Mouse (Mus musculus): ENCODE results near the gene Map7d3. TPM values are rescaled to one million over a fixed set of nuclear protein-coding genes. Genes with fewer than 3 reads are reported as not detected.
A peak's percentile ranks its signal among the peaks of the same experiment; 100 is the strongest.

The Map7d3 gene
- 3.3 and 3.8 TPM in 2 replicates for polyA plus RNA-seq (2015; fragmentation: Nextera tagmentation; extraction: Ambion mirVana)

GRCm38 (mm10) chrX:56821765-56822603 lies at the start of gene Map7d3:
Gene Map7d3, minus strand, starts transcription at chrX:56822326.
- H3K9me3 ChIP-seq (replicated peaks): no peaks in the 10 kb centered on the region
- WGBS: 24% methylated on average over 35 of the region's 35 CpGs
- peak within 1 kb of the TSS; percentile 58 for H3K4me2 ChIP-seq (replicated peaks)
- H3K27ac ChIP-seq (replicated peaks): no peak within 1 kb of the TSS
- H3K4me3 ChIP-seq (replicated peaks): peak within 1 kb of the TSS; percentile 50
- no peaks in the 10 kb centered on the region for H3K36me3 ChIP-seq
- peak; percentile 39; the same call in 1 of the 2 replicates for ATAC-seq (ENCODE audit: insufficient number of reproducible peaks, low FRiP score, low TSS enrichment, low read depth)
- no peaks in the 10 kb centered on the region for H3K4me1 ChIP-seq
- H3K9ac ChIP-seq: no peak within 1 kb of the TSS
- H3K27me3 ChIP-seq: no peaks in the 10 kb centered on the region

GRCm38 (mm10) chrX:56869863-56870262 lies 47.7 kb upstream of the Map7d3 start, which contains the start of gene Adgrg4:
Gene Adgrg4, plus strand, starts transcription at chrX:56870163.
- 82% methylated on average over 2 of the region's 2 CpGs for WGBS
- ATAC-seq (ENCODE audit: insufficient number of reproducible peaks, low FRiP score, low TSS enrichment, low read depth): no peak
- no peak within 1 kb of the TSS for H3K4me3 ChIP-seq (replicated peaks)
- no peaks in the 10 kb centered on the region for H3K36me3 ChIP-seq
- H3K4me1 ChIP-seq: no peaks in the 10 kb centered on the region
- no peak within 1 kb of the TSS for H3K4me2 ChIP-seq (replicated peaks)
- no peaks in the 10 kb centered on the region for H3K9me3 ChIP-seq (replicated peaks)
- no peak within 1 kb of the TSS for H3K27ac ChIP-seq (replicated peaks)
- no peak within 1 kb of the TSS for H3K9ac ChIP-seq
- no peaks in the 10 kb centered on the region for H3K27me3 ChIP-seq

GRCm38 (mm10) chrX:56841255-56841654 lies 19.1 kb upstream of the Map7d3 start:
- Histone ChIP-seq H3K27ac (replicated peaks) (no peak overlapping the region), H3K9ac (no peak overlapping the region), H3K36me3 (no peaks in the 10 kb centered on the region), H3K4me2 (replicated peaks) (no peak overlapping the region), H3K4me3 (replicated peaks) (no peak overlapping the region), H3K27me3 (no peaks in the 10 kb centered on the region), H3K9me3 (replicated peaks) (no peaks in the 10 kb centered on the region), H3K4me1 (no peaks in the 10 kb centered on the region)
- ATAC-seq (ENCODE audit: insufficient number of reproducible peaks, low FRiP score, low TSS enrichment, low read depth): no peak
- 71% methylated on average over 5 of the region's 5 CpGs for WGBS

- Histone ChIP-seq H3K4me2 (replicated peaks) (no peak overlapping the region), H3K27me3 (no peaks in the 10 kb centered on the region), H3K27ac (replicated peaks) (no peak overlapping the region), H3K9me3 (replicated peaks) (no peaks in the 10 kb centered on the region), H3K4me1 (no peaks in the 10 kb centered on the region), H3K9ac (no peak overlapping the region), H3K36me3 (no peaks in the 10 kb centered on the region), H3K4me3 (replicated peaks) (no peak overlapping the region)
- ATAC-seq (ENCODE audit: insufficient number of reproducible peaks, low FRiP score, low TSS enrichment, low read depth): no peak
Measured at GRCm38 (mm10) chrX:56839369-56839768, 17.2 kb upstream of the Map7d3 start.

GRCm38 (mm10) chrX:56835842-56836241 lies 13.7 kb upstream of the Map7d3 start:
- H3K27ac ChIP-seq (replicated peaks): no peak overlapping the region
- no peak overlapping the region for H3K9ac ChIP-seq
- no peak overlapping the region for H3K4me2 ChIP-seq (replicated peaks)
- no peaks in the 10 kb centered on the region for H3K4me1 ChIP-seq
- no peak overlapping the region for H3K4me3 ChIP-seq (replicated peaks)
- H3K36me3 ChIP-seq: no peaks in the 10 kb centered on the region
- H3K9me3 ChIP-seq (replicated peaks): no peaks in the 10 kb centered on the region
- no peak for ATAC-seq (ENCODE audit: insufficient number of reproducible peaks, low FRiP score, low TSS enrichment, low read depth)
- H3K27me3 ChIP-seq: no peaks in the 10 kb centered on the region
- 86% methylated on average over 6 of the region's 6 CpGs for WGBS

GRCm38 (mm10) chrX:56827492-56827891 lies 5.4 kb upstream of the Map7d3 start:
- Histone ChIP-seq H3K27me3 (no peaks in the 10 kb centered on the region), H3K9me3 (replicated peaks) (no peaks in the 10 kb centered on the region), H3K4me2 (replicated peaks) (no peak overlapping the region), H3K27ac (replicated peaks) (no peak overlapping the region), H3K4me3 (replicated peaks) (no peak overlapping the region), H3K9ac (no peak overlapping the region), H3K4me1 (no peaks in the 10 kb centered on the region), H3K36me3 (no peaks in the 10 kb centered on the region)
- ATAC-seq (ENCODE audit: insufficient number of reproducible peaks, low FRiP score, low TSS enrichment, low read depth): no peak
- WGBS: 77% methylated on average over 6 of the region's 6 CpGs

GRCm38 (mm10) chrX:56791268-56791667 lies 30.9 kb downstream of the Map7d3 start:
- peaks cover 6% of the 10 kb centered on the region; the same call in 1 of the 2 replicates for H3K36me3 ChIP-seq
- H3K4me3 ChIP-seq (replicated peaks): no peak overlapping the region
- ATAC-seq (ENCODE audit: insufficient number of reproducible peaks, low FRiP score, low TSS enrichment, low read depth): no peak
- H3K9ac ChIP-seq: no peak overlapping the region
- no peak overlapping the region for H3K4me2 ChIP-seq (replicated peaks)
- WGBS: 49% methylated on average over 15 of the region's 15 CpGs
- H3K9me3 ChIP-seq (replicated peaks): no peaks in the 10 kb centered on the region
- H3K4me1 ChIP-seq: no peaks in the 10 kb centered on the region
- no peak overlapping the region for H3K27ac ChIP-seq (replicated peaks)
- H3K27me3 ChIP-seq: no peaks in the 10 kb centered on the region

GRCm38 (mm10) chrX:56790591-56790990 lies 31.5 kb downstream of the Map7d3 start:
- no peaks in the 10 kb centered on the region for H3K9me3 ChIP-seq (replicated peaks)
- H3K27ac ChIP-seq (replicated peaks): no peak overlapping the region
- peaks cover 6% of the 10 kb centered on the region; the same call in 1 of the 2 replicates for H3K36me3 ChIP-seq
- no peaks in the 10 kb centered on the region for H3K27me3 ChIP-seq
- H3K4me1 ChIP-seq: no peaks in the 10 kb centered on the region
- 81% methylated on average over 4 of the region's 4 CpGs for WGBS
- no peak overlapping the region for H3K4me2 ChIP-seq (replicated peaks)
- H3K4me3 ChIP-seq (replicated peaks): no peak overlapping the region
- no peak overlapping the region for H3K9ac ChIP-seq
- ATAC-seq (ENCODE audit: insufficient number of reproducible peaks, low FRiP score, low TSS enrichment, low read depth): no peak

- H3K36me3 ChIP-seq: no peaks in the 10 kb centered on the region
- H3K4me1 ChIP-seq: no peaks in the 10 kb centered on the region
- no peak overlapping the region for H3K4me2 ChIP-seq (replicated peaks)
- no peak overlapping the region for H3K9ac ChIP-seq
- no peaks in the 10 kb centered on the region for H3K9me3 ChIP-seq (replicated peaks)
- no peak overlapping the region for H3K27ac ChIP-seq (replicated peaks)
- 76% methylated on average over 3 of the region's 3 CpGs for WGBS
- no peak for ATAC-seq (ENCODE audit: insufficient number of reproducible peaks, low FRiP score, low TSS enrichment, low read depth)
- no peaks in the 10 kb centered on the region for H3K27me3 ChIP-seq
- H3K4me3 ChIP-seq (replicated peaks): no peak overlapping the region
Measured at GRCm38 (mm10) chrX:56787486-56787885, 34.6 kb downstream of the Map7d3 start.

- H3K27me3 ChIP-seq: no peaks in the 10 kb centered on the region
- H3K4me2 ChIP-seq (replicated peaks): no peak overlapping the region
- H3K36me3 ChIP-seq: no peaks in the 10 kb centered on the region
- no peak overlapping the region for H3K9ac ChIP-seq
- no peak overlapping the region for H3K4me3 ChIP-seq (replicated peaks)
- no peak; the same call in 1 of the 2 replicates for ATAC-seq (ENCODE audit: insufficient number of reproducible peaks, low FRiP score, low TSS enrichment, low read depth)
- H3K27ac ChIP-seq (replicated peaks): no peak overlapping the region
- 44% methylated on average over 6 of the region's 6 CpGs for WGBS
- no peaks in the 10 kb centered on the region for H3K4me1 ChIP-seq
- no peaks in the 10 kb centered on the region for H3K9me3 ChIP-seq (replicated peaks)
Measured at GRCm38 (mm10) chrX:56786281-56787061, 35.7 kb downstream of the Map7d3 start.

- WGBS: 82% methylated on average over 4 of the region's 4 CpGs
- no peak for ATAC-seq (ENCODE audit: insufficient number of reproducible peaks, low FRiP score, low TSS enrichment, low read depth)
- no peak overlapping the region for H3K9ac ChIP-seq
Measured at GRCm38 (mm10) chrX:56773329-56773728, 48.8 kb downstream of the Map7d3 start.

More at GRCm38 (mm10) chrX:56773329-56773728, 48.8 kb downstream of the Map7d3 start:
- H3K4me2 ChIP-seq (replicated peaks): no peak overlapping the region
- H3K4me3 ChIP-seq (replicated peaks): no peak overlapping the region
- no peaks in the 10 kb centered on the region for H3K4me1 ChIP-seq
- no peaks in the 10 kb centered on the region for H3K27me3 ChIP-seq
- H3K9me3 ChIP-seq (replicated peaks): no peaks in the 10 kb centered on the region
- H3K27ac ChIP-seq (replicated peaks): no peak overlapping the region
- H3K36me3 ChIP-seq: no peaks in the 10 kb centered on the region
